In the genomic region with DNA sequence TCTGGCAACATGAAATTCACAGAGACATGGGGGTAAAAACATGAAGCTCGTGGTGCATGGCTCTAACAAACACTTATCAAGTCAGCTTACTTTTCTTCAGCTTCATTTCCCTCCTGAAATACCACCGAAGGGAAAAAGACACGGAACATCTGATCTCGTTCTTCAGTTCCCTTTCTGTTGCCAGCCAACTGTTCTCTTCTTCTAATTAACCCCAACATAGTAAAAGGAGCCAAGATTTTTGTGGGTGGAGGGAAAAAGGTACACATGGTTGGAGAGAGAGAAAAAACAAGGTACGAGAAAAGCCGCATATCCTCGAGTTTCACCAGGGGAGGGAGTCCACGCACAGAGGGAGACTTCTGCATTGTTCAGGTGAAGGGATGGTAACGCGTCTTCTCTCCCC, we compare ENCODE assay signal across 26 mouse cellular contexts. TPM values are rescaled to one million over a fixed set of nuclear protein-coding genes. Genes with fewer than 3 reads are reported as not detected.
DNase-seq lines count a peak whose midpoint lies in the region; ATAC-seq and TF ChIP-seq lines count a peak whose summit lies in the region.
"Had no signal": no experiment of that assay in that cellular context is flagged by ENCODE, and none has a peak within 500 bp of the region (broad histone marks: within the 10 kb centered on the region; RNA-seq: fewer than 3 reads in every experiment).

No protein-coding gene starts in this region.

- no peak for DNase-seq in frontal cortex, postnatal 25 days (ENCODE audit: low spot score in 2 of 2)
- peak in 1 of 2 experiments; percentile 38 for DNase-seq in layer of hippocampus, adult 2 months (ENCODE audit: low spot score in 2 of 2)
- DNase-seq in layer of hippocampus, postnatal 10 days (ENCODE audit: low spot score in 2 of 2): no peak
- peak; percentile 22 for DNase-seq in Muller cell, postnatal 12 days (ENCODE audit: inconsistent ontology term)
- peak; percentile 38 for DNase-seq in brain, embryonic 14.5 days (ENCODE audit: low read depth)
- DNase-seq in right cerebral cortex, postnatal 4 days: no peak
- DNase-seq: adrenal gland, postnatal 14 days; cerebellum, adult 2 months; cerebellum, postnatal 10 days; gastrocnemius, postnatal 14 days; heart, postnatal 4 days had no signal

- peak; percentile 64 for ATAC-seq in frontal cortex, adult (ENCODE audit: low TSS enrichment)
- ATAC-seq: activated CD4-positive, CD25-positive, alpha-beta regulatory T cell, adult 4 months; inflammation-experienced regulatory T-cells, adult 6 months; intestine, postnatal 0 days; Patski had no signal

- TF ChIP-seq POLR2A in brain, embryonic 14.5 days (IDR thresholded peaks at IDR 0.05; ENCODE audit: borderline replicate concordance, extremely low read depth, insufficient read depth, insufficient read length, poor library complexity, severe bottlenecking): no peak

- H3K27ac ChIP-seq in layer of hippocampus, adult 2 months: peak overlapping the region; percentile 60; the same call in 1 of the 2 replicates
- H3K27ac ChIP-seq: embryonic facial prominence, embryonic 10.5 days; heart, embryonic 13.5 days; hindbrain, embryonic 13.5 days had no signal

- H3K4me3 ChIP-seq in layer of hippocampus, adult 2 months: no peak overlapping the region
- H3K4me3 ChIP-seq: embryonic facial prominence, embryonic 10.5 days; heart, embryonic 13.5 days; hindbrain, embryonic 13.5 days had no signal

- TF ChIP-seq CTCF in layer of hippocampus, adult 2 months (conservative IDR thresholded peaks at IDR 0.05): no peak
- no peak for TF ChIP-seq CTCF in brain, embryonic 14.5 days (IDR thresholded peaks at IDR 0.05; ENCODE audit: borderline replicate concordance, extremely low read depth, insufficient read depth, insufficient read length)

RNA-seq across cellular contexts. Expression of a gene that starts 32.0 kb away (rescaled TPM):
- total RNA-seq in layer of hippocampus, adult 2 months (2021): 10 to 100 TPM; 15.8 to 16.2 TPM
- total RNA-seq in layer of hippocampus, postnatal 10 days (2021): 1 to 10 TPM; 4.1 to 4.4 TPM
- 0.19 and 0.33 TPM in 2 replicates for polyA plus RNA-seq in brain, embryonic 14.5 days (2012; rRNA removed)
- total RNA-seq: adrenal gland, adult 18-20 months; adrenal gland, postnatal 14 days; gastrocnemius, adult 18-20 months; gastrocnemius, postnatal 14 days; heart, adult 8-10 months had no signal
- polyA plus RNA-seq: activated CD4-positive, CD25-positive, alpha-beta regulatory T cell, adult 4 months; embryonic facial prominence, embryonic 10.5 days; embryonic facial prominence, embryonic 14.5 days; G1E; heart, embryonic 13.5 days; heart, postnatal 0 days; inflammation-experienced regulatory T-cells, adult 6 months; intestine, postnatal 0 days; kidney, embryonic 14.5 days; Patski had no signal

Comparison
In these comparisons a context has a peak if more than half of its experiments do, and no peak if none do; other contexts are left out.
1. DNase-seq: peak in Muller cell, postnatal 12 days (single experiment) and brain, embryonic 14.5 days (single experiment); none in frontal cortex, postnatal 25 days (0 of 2), layer of hippocampus, postnatal 10 days (0 of 2) and right cerebral cortex, postnatal 4 days (single experiment).